Mouse (Mus musculus): ENCODE results near the gene Dydc2.

Dydc2 gene

GRCm38 (mm10) chr14:41035146-41035798 lies 33.7 kb downstream of the Dydc2 start:
- peak; percentile 80 for DNase-seq

- DNase-seq = peak; percentile 94
These were observed 35.6 kb downstream of the Dydc2 start for GRCm38 (mm10) chr14:41033135-41034110.

GRCm38 (mm10) chr14:41030989-41031513 lies 38.0 kb downstream of the Dydc2 start:
- DNase-seq = no peak

- no peak for DNase-seq
These were observed 39.7 kb downstream of the Dydc2 start for GRCm38 (mm10) chr14:41029303-41029702.

DNA sequence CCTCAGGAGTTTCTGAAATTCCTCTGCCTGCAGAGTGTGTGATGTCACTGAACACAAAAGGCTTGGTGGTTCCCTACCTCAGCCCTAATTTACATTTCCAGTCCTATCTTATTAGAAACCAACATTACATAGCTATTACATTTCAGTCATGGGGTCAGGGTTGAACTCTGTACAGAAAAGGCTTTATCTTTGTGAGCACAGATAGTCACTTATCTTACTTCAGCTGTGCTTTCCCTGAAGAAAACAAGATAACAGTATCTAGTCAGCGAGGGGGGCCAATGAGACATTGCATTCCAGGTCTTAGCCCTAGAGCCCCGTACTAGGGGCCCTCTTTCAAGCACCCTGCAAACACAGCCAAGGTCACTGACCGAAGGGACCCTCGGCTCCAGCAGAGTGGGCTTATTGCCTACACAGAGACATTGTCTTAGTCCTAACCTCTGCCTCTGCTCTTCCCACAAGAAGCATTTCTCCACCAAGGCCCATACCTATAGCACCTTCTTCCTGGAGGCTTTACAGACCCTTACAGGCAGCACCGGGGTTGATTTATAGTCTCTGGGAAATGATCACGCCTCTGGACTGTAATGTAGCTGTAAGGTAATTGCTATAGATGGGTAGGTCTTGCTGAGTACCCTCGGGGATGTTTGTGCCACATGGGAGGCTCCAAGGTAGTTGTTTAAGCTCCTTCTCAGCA lies 43.3 kb downstream of the Dydc2 start:
- DNase-seq = no peak

- no peak for DNase-seq
These were observed 43.9 kb downstream of the Dydc2 start for GRCm38 (mm10) chr14:41025087-41025486.

- DNase-seq = no peak
These were observed 47.8 kb downstream of the Dydc2 start for GRCm38 (mm10) chr14:41021246-41021645.

DNA sequence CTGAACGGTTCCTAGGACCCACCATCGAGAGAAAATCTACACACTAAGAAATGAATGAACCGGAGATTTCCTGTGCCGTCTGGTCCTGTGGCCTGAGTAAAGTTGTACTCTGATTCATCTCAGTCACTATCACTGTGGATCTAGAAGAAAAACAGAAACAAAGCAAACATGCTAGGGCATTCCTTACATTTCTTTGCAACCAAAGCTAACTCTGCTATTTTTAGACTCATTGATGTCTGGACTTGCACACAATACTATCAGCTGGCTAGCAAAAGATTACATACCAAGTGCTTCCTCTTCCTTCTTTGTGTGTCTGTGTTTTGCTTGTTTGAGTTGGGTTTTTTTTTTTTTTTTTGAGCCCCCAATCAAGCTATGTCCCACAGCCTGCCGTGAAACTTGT lies 51.5 kb downstream of the Dydc2 start:
- DNase-seq = no peak

GRCm38 (mm10) chr14:41014701-41015240 lies 54.2 kb downstream of the Dydc2 start:
- no peak for DNase-seq

DNA sequence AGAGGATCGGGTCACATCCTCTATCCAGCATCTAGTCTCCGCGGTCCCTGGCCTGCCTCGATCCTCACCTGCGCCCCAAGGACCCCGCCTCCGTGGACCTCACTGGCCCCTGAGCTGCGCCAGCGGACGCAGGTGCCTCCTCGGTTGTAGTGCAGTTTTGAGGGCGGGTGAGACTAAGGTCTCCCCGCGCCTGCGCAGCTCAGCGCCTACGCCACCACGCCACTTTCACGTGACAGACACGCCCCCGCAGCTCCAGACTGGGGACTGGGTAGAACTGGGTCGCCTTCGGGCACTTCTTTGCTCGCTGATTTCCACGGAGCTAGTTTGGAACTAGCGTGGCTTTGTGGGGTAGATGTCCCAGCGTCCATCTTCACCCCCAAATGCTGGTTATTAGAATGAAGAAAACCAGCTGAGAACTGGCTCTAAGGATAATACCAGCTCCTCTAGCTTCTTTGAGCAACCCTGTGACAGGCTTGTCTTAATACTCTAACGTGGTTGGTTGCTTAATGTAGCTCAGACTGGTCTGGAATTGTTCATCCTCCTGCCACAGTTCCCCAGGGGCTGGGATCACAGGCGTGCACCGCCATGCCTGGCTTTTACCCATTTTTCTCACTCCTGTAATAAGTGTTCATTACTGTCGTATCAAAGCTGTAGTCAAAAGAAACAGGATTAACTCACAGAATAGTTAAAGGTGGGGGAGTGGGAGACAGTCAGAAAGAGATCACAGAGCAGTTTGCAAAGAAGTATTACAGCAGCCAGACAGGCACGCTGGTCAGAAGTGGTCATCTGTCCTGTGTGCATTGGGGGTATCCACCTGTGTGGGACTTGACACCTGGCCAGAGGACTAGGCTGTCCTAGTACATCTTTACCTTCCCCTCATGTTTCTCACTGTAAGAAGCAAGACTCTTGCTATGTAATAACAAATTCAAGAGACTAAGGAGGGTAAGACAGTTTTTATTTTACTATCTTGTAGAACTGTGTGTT lies 55.1 kb downstream of the Dydc2 start, which contains the start of gene Fam213a:
Gene Fam213a, minus strand, starts transcription at position 159 of the 984 bp plus-strand sequence.
- DNase-seq = peak; percentile 94

DNA sequence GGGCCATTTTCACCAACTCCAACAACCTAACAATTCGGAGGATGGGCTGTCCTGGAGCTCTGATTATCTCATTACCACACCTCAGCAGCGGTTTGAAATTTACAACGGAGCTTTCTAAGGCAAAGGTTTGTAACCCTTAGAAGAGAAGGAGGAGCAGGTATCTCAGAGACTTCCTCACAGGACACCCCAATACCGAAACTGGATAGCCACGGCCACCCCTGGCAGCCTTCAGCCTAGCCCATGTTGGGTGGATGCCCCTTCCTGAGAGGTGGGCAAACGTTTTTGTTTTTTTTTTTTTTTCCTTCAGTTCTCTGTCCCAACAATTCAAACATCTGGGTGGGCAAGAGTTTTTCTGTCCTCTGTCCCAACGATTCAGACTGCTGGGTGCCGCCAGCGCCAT lies 55.9 kb downstream of the Dydc2 start:
- DNase-seq = no peak

- DNase-seq = peak; percentile 33
These were observed 57.1 kb downstream of the Dydc2 start for GRCm38 (mm10) chr14:41011916-41012315.

DNA sequence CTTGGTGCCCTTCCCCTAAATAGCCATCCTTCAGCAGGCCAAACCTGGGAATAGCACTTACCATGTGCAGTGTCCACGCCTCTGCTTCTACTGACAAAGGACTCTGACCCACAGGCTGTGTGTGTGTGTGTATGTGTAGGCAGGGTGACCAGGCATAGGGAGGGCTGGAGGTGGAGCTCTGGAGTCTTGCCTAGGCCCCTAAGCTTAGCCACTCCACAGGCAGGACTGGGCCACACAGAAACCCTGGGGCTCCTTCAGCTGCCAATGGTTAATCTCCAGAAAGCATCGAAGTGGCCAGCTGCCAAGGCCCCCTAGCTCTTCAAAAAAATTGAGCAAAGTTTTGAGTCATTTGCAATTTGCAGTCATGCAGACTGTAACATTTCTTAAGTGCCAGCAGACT lies 60.9 kb downstream of the Dydc2 start:
- DNase-seq = peak; percentile 81

- peak; percentile 55 for DNase-seq
These were observed 61.4 kb downstream of the Dydc2 start for GRCm38 (mm10) chr14:41007641-41008040.

GRCm38 (mm10) chr14:41006899-41007298 lies 62.1 kb downstream of the Dydc2 start:
- DNase-seq = no peak

- no peak for DNase-seq
These were observed 62.7 kb downstream of the Dydc2 start for GRCm38 (mm10) chr14:41006263-41006662.

GRCm38 (mm10) chr14:41005716-41006115 lies 63.3 kb downstream of the Dydc2 start:
- no peak for DNase-seq

DNA sequence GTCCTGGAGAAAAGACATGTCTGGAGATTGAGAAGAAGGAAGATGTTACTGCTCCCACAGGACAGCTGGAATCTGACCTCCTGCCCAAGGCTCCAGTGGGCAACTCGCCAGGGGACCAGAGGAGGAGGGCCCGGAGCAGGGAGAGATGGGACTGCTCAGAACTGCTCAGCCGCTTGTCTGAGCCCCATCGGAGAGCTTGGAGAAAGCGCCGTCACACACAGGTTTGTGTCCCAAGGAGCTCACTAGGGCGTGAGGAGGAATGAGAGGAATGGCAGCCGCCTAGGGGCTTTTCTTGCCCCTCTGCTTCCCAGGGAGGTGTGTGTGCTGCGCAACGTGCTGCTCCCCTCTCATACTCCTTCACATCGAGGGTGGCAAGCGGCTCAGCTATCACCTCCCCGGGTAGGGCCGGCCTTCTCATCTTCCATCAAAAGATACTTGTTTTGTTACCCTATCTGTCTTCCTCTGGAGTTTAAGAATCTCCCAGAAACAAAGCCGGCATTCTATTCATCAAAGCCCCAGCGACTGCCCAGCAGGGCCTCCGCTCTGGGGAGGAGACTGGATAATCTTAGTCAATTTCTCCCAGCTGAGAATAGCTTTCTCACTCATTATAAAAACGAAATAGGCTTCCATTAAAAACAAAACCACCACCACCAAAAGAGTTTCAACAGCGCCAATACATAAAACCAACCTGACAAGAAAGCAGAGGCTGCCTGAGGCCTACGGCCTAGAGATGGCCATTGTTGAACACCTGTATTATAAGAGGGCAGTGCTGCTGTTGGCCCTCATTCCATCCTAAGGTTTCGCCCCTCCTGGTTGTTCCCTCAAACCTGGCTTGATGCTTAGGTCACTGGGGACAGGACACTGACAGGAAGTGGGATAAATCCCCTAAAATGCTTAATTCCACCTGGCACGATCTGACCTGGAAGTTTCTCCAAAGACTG lies 64.5 kb downstream of the Dydc2 start:
- peak; percentile 93 for DNase-seq

DNA sequence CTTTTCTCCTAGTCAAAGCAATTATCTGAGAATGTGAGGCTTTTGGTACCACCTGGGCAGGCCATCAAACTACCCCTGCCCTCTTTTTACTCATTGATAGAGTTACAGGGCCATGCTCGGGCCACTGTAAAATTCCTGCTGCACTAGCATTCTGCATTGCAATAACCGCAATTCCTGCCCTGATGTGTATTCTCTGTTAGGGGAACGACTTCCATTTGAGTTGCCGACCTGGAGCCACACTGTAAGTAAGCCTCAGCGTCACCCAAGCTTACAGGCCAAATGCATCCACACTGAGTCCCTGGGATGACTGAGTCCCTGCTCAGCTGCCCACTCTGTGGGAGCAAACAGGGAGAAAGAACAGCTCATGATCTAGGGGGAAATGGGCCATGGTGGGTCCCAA lies 67.4 kb downstream of the Dydc2 start:
- DNase-seq = no peak

- no peak for DNase-seq
These were observed 68.2 kb downstream of the Dydc2 start for GRCm38 (mm10) chr14:41000801-41001200.
